Mouse (Mus musculus) embryo, embryonic 10.5 days (tissue): ENCODE data around the gene Gpr22.

Experiments
- DNase-seq: peaks from one replicate; pipeline ENCODE4 v3.0.0-alpha.2; 2015; ENCODE audit warnings: low spot score

Gpr22 gene

GRCm38 (mm10) chr12:31667187-31667586 lies 46.6 kb downstream of the Gpr22 start:
- no peak for DNase-seq

GRCm38 (mm10) chr12:31665999-31666398 lies 47.7 kb downstream of the Gpr22 start:
- no peak for DNase-seq
